Mouse (Mus musculus) spleen, adult 12 weeks (tissue): ENCODE results near the gene Plxnd1.

ENCODE experiments used
- DNase-seq: peaks from one replicate; pipeline ENCODE4 v3.0.0; 2022; ENCODE audit warnings: low spot score

Gene Plxnd1

GRCm38 (mm10) chr6:115956922-115957601 is 37.7 kb downstream of the Plxnd1 start:
- no peak for DNase-seq

GRCm38 (mm10) chr6:115956418-115956921 is 38.3 kb downstream of the Plxnd1 start:
- no peak for DNase-seq

DNA sequence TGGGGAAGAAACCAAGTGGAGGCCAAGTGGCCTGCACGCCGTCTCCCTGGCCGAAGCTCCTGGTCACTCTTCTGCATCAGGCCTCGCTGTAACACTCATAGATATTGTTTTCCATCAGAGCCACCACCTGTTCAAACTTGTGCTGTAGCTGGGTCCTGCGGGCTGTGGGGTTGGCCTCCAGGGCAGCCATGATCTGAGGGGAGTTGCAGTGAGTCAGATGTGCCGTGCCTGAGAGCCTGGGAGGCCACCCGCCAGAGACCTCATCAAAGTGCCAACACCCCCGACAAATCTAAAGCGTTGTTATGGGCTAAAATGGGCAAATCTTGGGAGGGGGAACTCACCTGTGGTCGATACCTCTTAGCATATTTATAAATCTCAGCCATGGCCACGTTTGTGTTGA is 39.1 kb downstream of the Plxnd1 start:
- DNase-seq: no peak

GRCm38 (mm10) chr6:115955169-115955568 is 39.6 kb downstream of the Plxnd1 start:
- no peak for DNase-seq

- DNase-seq: no peak
Observed at GRCm38 (mm10) chr6:115954506-115955074, 40.2 kb downstream of the Plxnd1 start.

DNA sequence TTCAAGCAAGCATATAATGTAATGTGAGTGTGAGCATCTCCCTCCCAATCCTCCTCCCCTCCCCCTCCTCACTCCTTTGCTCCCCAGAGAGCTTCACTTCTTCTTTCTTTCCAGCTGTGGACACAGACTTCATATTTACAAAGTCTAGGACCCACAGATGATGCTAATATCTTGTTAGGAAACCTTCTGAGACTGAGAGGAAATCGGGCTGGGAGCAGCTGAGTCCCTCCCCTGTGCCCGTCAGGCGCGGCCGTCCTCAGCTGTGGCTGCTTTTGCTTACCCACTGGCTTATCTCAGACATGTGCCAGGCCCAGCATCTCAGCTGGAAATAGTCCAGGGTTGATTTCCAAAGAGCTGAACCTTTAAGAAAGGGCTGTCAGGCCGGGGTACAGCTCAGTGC is 48.4 kb downstream of the Plxnd1 start:
- no peak for DNase-seq

DNA sequence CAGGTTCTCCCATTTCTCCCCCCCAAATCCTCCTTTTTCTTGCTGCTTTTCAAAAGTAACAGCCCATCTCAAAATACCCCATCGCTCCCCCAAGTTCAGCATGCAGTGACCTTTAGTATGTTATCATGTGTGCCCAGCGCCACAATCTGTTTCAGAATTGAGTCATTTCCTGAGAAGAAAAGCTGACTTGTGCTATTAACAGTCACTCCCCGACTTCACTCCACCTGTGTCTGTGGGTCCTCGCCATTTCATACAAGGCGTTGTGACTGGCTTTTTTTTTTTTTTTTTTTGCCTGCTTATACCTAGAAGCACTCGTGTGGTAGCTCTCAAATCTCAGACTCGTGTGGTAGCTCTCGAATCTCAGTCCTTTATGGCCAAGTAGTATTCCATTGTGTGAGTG is 49.2 kb downstream of the Plxnd1 start:
- no peak for DNase-seq

DNA sequence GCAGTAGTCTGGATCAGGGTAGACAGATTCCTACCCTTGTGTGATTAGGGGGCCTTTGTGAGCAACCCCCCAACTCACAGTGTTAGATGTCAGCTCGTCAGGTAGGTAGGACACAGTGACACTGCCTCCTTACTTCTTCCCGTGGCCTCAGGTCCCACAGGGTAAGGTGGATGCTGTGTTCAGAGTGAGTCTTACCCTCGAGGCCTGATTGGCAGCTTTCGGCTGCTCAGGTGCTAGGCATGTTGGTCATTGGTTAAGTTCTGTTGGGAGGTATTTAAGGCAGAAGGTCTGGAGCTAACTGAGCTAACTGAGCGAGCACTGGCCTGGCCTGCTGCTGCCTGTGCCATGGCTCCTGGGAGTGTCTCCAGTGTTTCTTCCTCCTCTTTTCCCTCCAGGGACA is 50.2 kb downstream of the Plxnd1 start, which contains the start of gene H1foo:
H1foo (plus strand) TSS at position 301 of the 400 bp plus-strand sequence.
- DNase-seq: no peak

- DNase-seq: no peak
Observed at GRCm38 (mm10) chr6:115943498-115944427, 51.0 kb downstream of the Plxnd1 start.

- no peak for DNase-seq
Observed at GRCm38 (mm10) chr6:115941128-115941527, 53.7 kb downstream of the Plxnd1 start.

- no peak for DNase-seq
Observed at GRCm38 (mm10) chr6:115940603-115941002, 54.2 kb downstream of the Plxnd1 start.

GRCm38 (mm10) chr6:115938798-115939197 is 56.0 kb downstream of the Plxnd1 start:
- no peak for DNase-seq

- no peak for DNase-seq
Observed at GRCm38 (mm10) chr6:115938011-115938410, 56.8 kb downstream of the Plxnd1 start.

GRCm38 (mm10) chr6:115935544-115935943 is 59.3 kb downstream of the Plxnd1 start:
- no peak for DNase-seq

DNA sequence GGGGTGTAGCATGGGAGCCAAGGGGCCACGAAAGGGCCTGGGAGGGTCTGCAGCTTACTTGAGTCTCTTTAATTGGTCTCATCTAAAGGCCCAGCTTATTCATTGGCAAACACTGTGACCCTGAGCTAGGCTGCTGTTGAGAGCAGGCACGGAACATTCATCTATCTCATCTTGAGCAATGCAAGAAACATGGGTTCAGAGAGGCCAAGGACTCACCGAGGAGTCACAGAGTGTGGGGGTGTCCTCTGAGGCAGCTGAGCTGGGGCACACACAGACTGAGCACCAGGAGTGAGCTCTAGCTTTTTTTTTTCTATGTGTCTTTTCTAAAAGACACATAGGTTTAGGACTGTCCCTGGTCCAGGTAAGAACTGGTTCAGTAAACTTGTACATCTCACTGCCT is 62.4 kb downstream of the Plxnd1 start:
- no peak for DNase-seq

DNA sequence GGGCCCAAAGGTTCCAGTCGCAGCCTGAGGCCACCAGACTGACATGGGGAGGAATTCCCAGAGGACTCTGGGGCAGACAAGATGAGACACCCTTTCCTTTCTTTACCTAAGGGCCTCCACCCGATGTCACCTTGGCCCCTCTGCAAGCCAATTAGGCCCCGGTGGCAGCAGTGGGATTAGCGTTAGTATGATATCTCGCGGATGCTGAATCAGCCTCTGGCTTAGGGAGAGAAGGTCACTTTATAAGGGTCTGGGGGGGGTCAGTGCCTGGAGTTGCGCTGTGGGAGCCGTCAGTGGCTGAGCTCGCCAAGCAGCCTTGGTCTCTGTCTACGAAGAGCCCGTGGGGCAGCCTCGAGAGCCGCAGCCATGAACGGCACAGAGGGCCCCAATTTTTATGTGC is 63.2 kb downstream of the Plxnd1 start, which contains the start of gene Rho:
Rho (plus strand) TSS at position 110 of the 400 bp plus-strand sequence.
- DNase-seq: no peak

- DNase-seq: no peak
Observed at GRCm38 (mm10) chr6:115930018-115930417, 64.8 kb downstream of the Plxnd1 start.

- DNase-seq: no peak
Observed at GRCm38 (mm10) chr6:115927292-115928242, 67.2 kb downstream of the Plxnd1 start.

DNA sequence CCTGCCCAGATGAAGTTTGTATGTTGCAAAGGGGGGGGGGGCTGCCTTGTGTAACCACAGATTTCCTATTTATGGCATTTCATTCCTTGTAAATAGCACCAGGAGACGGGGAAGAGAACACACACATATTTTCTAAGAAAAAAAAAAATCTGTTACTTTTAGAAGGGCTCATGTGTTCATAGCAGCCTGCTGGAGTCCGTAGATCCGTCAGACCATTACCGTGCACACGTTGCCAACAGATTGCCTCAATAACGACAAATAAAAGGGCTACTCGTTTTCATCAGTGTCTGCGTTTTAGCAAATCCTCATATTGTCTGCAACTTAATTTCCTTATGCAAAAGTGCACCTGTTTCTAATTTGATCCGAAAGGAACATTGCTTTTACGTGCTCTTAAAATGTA is 68.4 kb downstream of the Plxnd1 start:
- DNase-seq: no peak

DNA sequence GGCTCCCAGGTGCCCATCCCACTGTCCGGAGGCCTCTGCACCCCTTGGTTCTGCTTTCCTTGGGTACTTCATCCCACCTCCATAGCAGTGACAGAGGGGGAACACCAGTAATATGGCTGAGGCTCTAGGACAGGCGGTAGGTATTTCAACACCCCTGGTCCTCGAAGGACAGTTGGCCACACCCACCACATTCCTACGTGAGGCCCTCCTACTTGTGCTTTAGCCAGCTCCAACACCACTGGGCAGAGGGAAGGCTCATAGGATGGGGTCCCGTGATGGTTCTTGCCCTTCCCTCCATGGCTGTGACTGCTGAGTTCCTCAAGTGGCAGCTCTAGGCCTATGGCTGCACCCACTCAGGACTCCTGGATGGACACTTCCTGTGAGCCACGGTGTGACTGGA is 70.0 kb downstream of the Plxnd1 start:
- DNase-seq: no peak

DNA sequence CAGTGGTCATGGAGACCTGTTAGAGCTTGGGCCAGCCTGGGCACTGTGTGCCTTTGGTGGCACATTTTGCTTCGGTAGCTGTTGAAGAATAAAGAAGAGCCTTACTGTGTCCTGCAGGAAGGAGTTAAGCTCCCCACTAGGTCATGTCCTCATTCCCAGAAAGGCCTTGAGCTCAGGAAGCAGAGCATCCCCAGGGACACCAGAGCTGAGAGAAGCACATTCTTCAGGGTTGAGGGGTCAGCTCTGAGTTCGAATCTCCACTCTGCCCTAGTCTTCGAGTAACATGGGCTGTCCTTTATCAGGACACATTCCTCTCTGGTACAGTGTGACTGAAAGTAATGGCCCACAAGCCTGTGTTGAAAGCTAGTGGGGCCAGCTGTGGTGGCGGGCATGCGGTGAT is 74.9 kb downstream of the Plxnd1 start:
- DNase-seq: no peak
